Mouse (Mus musculus): ENCODE data around the gene Syt1. TPM values are rescaled to one million over a fixed set of nuclear protein-coding genes. Genes with fewer than 3 reads are reported as not detected.

Syt1 gene
- polyA plus RNA-seq, 1 experiment, result 0.58 TPM

- DNase-seq (ENCODE audit: low spot score), result no peak
Measured at GRCm38 (mm10) chr10:108763722-108764121, 247.1 kb downstream of the Syt1 start.

DNA sequence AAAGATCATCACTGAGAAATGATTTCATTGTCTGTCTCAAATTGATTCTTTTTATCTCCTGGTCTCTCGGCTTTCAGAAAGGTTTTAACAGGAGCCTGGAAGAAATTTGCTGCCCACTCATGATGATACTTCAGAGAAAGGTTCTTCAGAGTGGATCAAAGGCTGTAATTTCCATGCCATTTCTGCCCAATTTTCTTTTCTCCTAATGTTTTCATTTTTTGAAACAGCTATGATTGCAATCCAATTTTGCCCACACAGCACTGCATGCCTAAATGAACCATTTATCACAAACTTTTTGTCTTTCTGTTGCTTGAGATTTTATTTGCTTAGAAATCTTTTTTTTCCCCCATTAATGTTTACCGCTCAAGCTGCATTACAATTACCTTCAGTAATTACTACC lies 257.5 kb downstream of the Syt1 start:
- no peak for DNase-seq (ENCODE audit: low spot score)

- no peak for DNase-seq (ENCODE audit: low spot score)
Measured at GRCm38 (mm10) chr10:108743759-108744158, 267.0 kb downstream of the Syt1 start.

DNA sequence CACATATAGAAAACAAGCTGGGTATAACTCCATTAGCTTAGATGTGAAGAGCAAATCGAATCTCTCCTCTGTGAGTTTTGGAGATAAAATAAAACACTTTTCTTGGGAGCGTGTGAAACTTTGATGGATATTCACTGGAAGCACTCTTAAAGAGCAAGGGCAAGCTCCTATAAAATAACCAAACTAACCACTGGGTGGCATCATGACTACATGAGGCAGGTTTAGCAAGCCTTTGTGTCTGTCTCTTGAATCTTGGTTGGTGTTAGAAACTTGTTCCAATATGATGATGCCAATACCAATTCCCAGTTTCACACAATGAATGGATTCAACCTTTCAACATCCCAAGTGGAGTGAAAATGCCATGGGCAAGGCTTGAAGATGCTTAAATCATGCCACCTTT lies 276.8 kb downstream of the Syt1 start:
- DNase-seq (ENCODE audit: low spot score), result no peak

GRCm38 (mm10) chr10:108728961-108729360 lies 281.8 kb downstream of the Syt1 start:
- DNase-seq (ENCODE audit: low spot score), result no peak

- DNase-seq (ENCODE audit: low spot score), result no peak
Measured at GRCm38 (mm10) chr10:108726391-108726790, 284.4 kb downstream of the Syt1 start.

DNA sequence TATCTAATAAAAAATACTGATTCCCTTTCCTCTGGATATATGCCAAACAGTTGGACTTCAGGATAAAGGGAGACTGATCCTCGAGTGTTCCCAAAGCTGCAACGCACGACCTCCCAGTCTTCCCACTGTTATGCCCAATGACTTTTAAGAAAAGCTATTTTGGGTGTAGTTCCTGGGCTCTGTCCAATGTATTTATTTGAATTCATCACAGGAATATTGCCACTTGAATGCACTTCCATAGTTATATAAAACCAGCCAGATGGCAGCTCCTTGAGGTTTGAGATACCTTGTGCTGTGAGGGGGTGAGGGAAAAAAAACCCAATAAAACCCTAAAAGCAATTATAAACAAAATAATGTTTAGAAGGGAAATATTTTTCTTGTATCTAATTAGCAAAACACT lies 285.9 kb downstream of the Syt1 start:
- no peak for DNase-seq (ENCODE audit: low spot score)

DNA sequence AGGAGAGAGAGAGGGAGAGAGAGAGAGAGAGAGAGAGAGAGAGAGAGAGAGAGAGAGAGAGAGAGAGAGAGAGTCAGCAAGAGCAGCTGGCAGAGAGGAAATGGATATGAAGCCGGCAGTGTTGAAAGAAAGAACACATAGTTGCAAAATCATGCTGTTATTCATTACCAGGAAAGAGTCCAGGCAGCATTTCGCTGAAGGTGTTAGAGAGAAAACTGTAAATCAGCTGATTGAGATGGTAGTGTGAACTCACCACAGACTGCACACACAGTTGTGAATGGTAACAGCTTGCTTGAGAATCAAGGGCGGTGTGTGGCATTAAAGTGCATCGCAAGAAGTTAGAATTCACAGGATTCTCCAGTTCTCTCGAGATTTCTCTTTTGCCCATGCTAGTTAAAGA lies 300.3 kb downstream of the Syt1 start:
- no peak for DNase-seq (ENCODE audit: low spot score)

DNA sequence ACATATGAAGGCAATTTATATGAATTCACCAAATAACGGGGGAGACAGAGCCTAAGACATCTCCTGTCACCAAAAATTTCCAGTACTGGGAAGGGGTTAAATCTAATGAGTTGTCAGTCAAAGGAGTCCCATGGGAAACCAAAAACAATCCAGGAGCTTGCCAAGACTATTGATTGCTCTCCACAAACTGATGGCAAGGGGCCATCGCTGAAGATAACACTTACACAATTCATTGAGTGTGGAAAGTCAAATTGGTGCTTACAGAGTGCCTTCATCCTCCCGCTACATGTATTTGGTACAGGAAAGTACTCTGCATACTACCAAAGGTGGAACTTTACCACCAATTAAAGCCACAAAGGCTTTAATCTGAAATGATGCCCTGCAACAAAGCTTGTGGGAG lies 305.1 kb downstream of the Syt1 start:
- DNase-seq (ENCODE audit: low spot score), result no peak

DNA sequence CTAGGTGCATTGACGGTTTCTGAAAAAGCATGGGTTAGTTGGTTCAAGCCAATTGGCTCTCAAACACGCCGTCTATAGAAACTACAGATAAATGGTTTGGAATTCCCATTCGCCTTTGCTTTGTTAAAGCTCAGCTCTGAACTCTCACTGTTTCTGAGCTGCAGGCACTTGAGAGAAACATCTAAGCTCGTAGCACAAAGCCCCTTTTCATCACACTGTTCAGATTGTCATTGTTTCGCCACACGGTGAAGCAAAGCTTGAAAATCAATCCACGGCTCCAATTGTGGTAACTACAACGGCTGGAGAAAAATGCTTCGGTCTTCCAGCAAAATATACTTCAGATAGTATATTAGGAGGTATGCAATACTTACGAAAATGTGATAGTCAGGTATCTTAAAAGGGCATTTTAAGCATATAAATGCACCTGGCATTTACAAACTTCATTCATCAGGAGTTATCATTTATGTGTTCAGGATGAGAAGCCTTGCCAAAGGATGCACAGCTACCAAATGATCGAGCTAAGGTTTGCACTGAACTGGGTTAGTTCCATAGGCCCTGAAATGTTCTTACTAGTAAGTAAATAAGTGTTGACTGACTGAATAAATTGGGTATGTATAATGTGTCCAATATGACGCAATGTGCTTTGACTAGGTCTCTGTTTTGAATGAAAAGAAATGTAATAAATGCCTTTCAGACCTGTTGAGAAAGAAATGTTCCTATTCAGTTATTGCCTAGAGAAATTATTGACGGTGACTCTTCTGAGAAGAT lies 309.2 kb downstream of the Syt1 start:
- no peak for DNase-seq (ENCODE audit: low spot score)

- DNase-seq (ENCODE audit: low spot score), result no peak
Measured at GRCm38 (mm10) chr10:108699946-108700345, 310.8 kb downstream of the Syt1 start, which contains the start of gene Gm5136. Gene Gm5136, minus strand, starts transcription at chr10:108700160.

DNA sequence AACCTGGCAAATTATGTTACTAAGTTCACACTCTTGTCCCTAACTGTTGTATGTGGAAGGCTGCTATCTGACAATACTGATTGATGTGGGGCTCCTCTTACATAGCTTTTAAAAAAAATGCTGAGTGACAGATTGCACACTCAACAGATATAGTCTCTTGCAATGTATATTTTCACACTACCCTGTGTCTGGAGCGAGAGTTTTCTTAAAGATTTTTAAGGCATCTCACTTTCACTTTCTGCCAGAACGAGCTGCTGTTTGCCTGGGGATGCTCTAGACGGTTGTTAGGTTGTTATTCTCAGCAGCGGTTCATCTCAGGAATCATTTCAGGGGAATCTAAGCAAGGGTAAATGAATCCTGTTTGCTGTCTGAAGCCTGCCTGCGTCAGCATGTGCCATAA lies 313.7 kb downstream of the Syt1 start:
- DNase-seq (ENCODE audit: low spot score), result no peak

- no peak for DNase-seq (ENCODE audit: low spot score)
Measured at GRCm38 (mm10) chr10:108690954-108691353, 319.8 kb downstream of the Syt1 start.

- DNase-seq (ENCODE audit: low spot score), result no peak
Measured at GRCm38 (mm10) chr10:108686696-108687095, 324.1 kb downstream of the Syt1 start.

DNA sequence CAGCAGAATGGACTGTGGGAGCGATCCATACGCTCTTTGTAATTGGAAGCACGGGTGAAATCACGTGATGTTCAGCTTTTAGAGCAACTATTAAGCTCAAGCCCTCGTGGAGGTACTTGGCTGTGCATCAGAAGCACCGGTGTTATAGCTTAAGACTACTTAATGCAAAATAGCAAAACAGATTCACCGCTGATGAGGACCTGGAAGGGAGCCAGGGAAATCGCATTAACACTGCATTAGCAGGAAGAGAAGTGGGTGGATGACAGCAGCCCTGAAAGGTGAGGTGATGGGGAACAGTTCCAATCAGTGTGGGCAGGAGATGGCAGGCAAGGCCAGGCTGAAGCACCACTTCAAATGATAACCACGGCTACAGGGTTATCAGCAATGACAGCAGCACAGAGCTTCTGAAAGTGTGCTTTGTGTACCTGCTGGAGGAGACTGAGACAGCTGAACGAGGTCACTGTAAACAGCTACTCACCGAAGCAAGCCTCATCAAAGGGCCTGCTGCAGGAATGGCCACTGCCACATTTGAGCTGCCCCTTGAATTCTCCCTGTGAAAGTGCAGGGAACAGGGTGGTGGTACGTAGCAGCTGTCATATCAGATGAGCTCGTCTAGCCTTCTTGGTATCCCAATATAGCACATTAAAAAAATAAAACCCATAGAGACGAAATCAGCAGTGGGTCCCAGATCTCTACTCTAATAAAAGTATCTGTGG lies 330.9 kb downstream of the Syt1 start:
- no peak for DNase-seq (ENCODE audit: low spot score)

DNA sequence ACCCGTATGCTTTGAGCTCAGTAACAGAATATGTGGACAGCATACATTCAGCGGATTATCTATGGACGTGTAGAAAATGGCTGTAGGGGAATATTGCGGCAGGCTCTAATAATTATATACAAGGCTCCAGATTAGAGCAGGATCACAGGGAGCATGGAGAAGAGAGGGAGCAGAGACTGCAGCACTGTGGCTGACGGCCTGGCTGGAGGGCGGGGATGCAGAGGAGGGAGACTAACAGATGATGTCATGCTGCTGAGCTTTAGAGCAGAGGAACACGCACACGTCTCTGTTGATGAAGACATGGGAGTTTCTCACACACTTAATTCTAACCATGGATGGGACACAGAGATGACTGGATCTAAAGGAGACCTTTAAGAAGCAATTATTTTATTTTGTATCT lies 333.7 kb downstream of the Syt1 start:
- no peak for DNase-seq (ENCODE audit: low spot score)

DNA sequence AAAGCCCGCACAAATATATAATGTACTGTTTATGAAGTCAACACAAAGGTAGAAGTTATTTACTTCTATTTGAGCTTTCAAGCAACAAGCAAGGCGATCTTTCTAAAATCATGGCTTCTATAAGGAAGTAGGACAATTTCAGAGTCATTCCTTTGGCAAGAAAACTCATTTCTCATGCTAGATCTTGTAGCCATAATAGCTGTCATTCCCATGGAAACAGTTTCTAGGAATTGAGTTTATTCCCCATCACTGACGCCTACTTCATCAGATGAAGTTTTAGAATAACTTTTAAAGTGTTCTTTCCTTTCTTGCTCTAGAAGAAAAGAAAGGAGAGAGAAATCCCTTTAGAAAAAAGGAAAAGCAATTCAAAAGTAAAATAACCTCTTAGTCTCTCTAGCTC lies 341.8 kb downstream of the Syt1 start:
- no peak for DNase-seq (ENCODE audit: low spot score)

GRCm38 (mm10) chr10:108660295-108660694 lies 350.5 kb downstream of the Syt1 start:
- DNase-seq (ENCODE audit: low spot score), result no peak

DNA sequence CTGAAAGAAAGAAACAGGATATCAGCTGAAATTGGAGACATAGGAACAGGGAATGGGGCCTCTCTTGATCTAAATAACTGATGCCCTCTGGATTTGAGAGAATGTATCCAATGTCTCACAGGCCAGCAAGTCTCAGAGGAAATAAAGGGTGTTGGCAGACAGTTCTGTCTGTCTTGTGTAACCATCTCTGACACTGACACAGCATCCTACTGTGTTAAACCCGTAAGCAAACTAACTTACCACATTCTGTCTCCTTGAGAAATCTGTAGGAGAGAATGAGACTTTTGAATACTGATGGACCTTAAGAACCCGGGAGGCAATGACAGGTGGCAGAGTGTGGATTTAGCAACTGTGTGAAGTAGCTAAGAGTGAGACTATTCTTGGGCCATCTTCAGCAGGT lies 352.5 kb downstream of the Syt1 start:
- DNase-seq (ENCODE audit: low spot score), result no peak

- DNase-seq (ENCODE audit: low spot score), result no peak
Measured at GRCm38 (mm10) chr10:108657669-108658068, 353.1 kb downstream of the Syt1 start.

- no peak for DNase-seq (ENCODE audit: low spot score)
Measured at GRCm38 (mm10) chr10:108656898-108657297, 353.9 kb downstream of the Syt1 start.

DNA sequence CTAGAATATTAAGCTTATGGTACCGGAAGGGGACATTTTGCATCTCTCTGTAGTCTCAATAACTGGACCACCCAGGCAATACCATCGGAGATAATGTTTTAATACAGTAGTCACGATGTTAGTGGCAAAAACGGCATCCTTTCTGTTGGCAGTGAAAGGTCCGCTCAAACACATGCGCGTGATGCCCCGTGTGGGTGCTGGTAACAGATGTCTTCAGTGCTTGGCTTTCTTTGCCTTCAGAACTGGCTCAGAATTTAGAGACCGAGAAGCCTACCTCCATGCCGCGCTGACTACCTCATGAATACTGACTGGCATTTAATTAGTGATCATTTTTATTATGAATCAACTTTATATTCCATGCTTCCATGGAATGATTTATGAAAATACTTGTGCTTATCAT lies 355.7 kb downstream of the Syt1 start:
- no peak for DNase-seq (ENCODE audit: low spot score)

DNA sequence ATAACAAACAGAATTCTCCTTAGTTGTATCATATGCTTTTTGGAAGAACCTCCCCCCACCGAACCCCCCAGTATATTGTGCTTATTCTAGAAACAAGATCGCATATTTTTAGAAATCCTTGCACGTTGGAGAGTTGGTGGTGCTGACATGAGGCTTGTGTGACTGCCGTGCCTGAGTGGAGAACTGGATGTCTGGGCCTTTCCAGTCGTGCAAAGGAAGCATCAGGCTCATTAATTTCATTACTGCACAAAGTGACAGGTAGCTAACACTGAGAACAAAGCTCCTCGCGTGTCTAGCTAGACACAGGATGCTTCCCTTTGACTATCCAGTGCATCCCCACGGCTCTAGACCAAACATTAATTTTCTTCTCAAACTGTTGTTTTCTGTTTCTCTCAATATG lies 358.0 kb downstream of the Syt1 start:
- DNase-seq (ENCODE audit: low spot score), result no peak
